Mouse (Mus musculus) CD4-positive naive resting alpha-beta T cell, adult 57 days (primary cell): ENCODE measurements around the gene Bsg. TPM values are rescaled to one million over a fixed set of nuclear protein-coding genes. Genes with fewer than 3 reads are reported as not detected.

ENCODE experiments used
- total RNA-seq: library from RNA; stranded (reverse); gene quantifications from one replicate; pipeline ENCODE4 v1.2.4, GENCODE M21; 2023

Bsg gene
- 99.5 TPM for total RNA-seq

GRCm38 (mm10) chr10:79704065-79704969 lies at the start of gene Bsg:
TSS of gene Bsg (plus strand) at chr10:79704491.

GRCm38 (mm10) chr10:79664131-79664665 lies 40.1 kb upstream of the Bsg start, which contains the start of gene Madcam1:
TSS of gene Madcam1 (plus strand) at chr10:79664559.

GRCm38 (mm10) chr10:79668771-79669575 lies 35.3 kb upstream of the Bsg start, which contains the start of gene Tpgs1:
TSS of gene Tpgs1 (plus strand) at chr10:79669369.

GRCm38 (mm10) chr10:79681591-79682245 lies 22.6 kb upstream of the Bsg start, which contains the start of gene Cdc34:
TSS of gene Cdc34 (plus strand) at chr10:79682195.

GRCm38 (mm10) chr10:79688720-79689119 lies 15.6 kb upstream of the Bsg start, which contains the start of gene Gzmm:
TSS of gene Gzmm (plus strand) at chr10:79689020.

GRCm38 (mm10) chr10:79716254-79716987 lies 12.1 kb downstream of the Bsg start, which contains the start of gene Hcn2:
TSS of gene Hcn2 (plus strand) at chr10:79716634.

GRCm38 (mm10) chr10:79745898-79746773 lies 41.8 kb downstream of the Bsg start, which contains the start of gene Polrmt:
TSS of gene Polrmt (minus strand) at chr10:79746581.

GRCm38 (mm10) chr10:79754856-79755516 lies 50.7 kb downstream of the Bsg start, which contains the start of gene Fgf22:
TSS of gene Fgf22 (plus strand) at chr10:79755076.

Other genes with a start within 250 kb of the Bsg start
- not detected for gene Vmn2r83, start 235.8 kb upstream of the Bsg start, total RNA-seq
- gene Plpp2, start 170.7 kb upstream of the Bsg start, total RNA-seq: 1.2 TPM
- 58.4 TPM for gene Mier2, start 149.3 kb upstream of the Bsg start, total RNA-seq
- not detected for gene Theg, start 117.2 kb upstream of the Bsg start, total RNA-seq
- not detected for gene C2cd4c, start 90.5 kb upstream of the Bsg start, total RNA-seq
- not detected for gene Shc2, start 66.6 kb upstream of the Bsg start, total RNA-seq
- not detected for gene Odf3l2, start 58.8 kb upstream of the Bsg start, total RNA-seq
- not detected for gene Madcam1, start 39.9 kb upstream of the Bsg start, total RNA-seq
- gene Tpgs1, start 35.1 kb upstream of the Bsg start, total RNA-seq: 22.8 TPM
- 93.4 TPM for gene Cdc34, start 22.3 kb upstream of the Bsg start, total RNA-seq
- 3.2 TPM for gene Gzmm, start 15.5 kb upstream of the Bsg start, total RNA-seq
- gene Hcn2, start 12.1 kb downstream of the Bsg start, total RNA-seq: not detected
- gene Polrmt, start 42.1 kb downstream of the Bsg start, total RNA-seq: 69.9 TPM
- not detected for gene Fgf22, start 50.6 kb downstream of the Bsg start, total RNA-seq
- gene Rnf126, start 62.5 kb downstream of the Bsg start, total RNA-seq: 71.9 TPM
- gene Fstl3, start 72.8 kb downstream of the Bsg start, total RNA-seq: 1.2 TPM
- not detected for gene Prss57, start 86.5 kb downstream of the Bsg start, total RNA-seq
- 6.7 TPM for gene Palm, start 89.1 kb downstream of the Bsg start, total RNA-seq
- not detected for gene Misp, start 116.5 kb downstream of the Bsg start, total RNA-seq
- 783 TPM for gene Ptbp1, start 149.9 kb downstream of the Bsg start, total RNA-seq
- not detected for gene Prtn3, start 170.0 kb downstream of the Bsg start, total RNA-seq
- 1.0 TPM for gene Plppr3, start 170.1 kb downstream of the Bsg start, total RNA-seq
- 0.83 TPM for gene Elane, start 181.8 kb downstream of the Bsg start, total RNA-seq
- not detected for gene Cfd, start 186.4 kb downstream of the Bsg start, total RNA-seq
- 59.4 TPM for gene Med16, start 204.4 kb downstream of the Bsg start, total RNA-seq
- not detected for gene Gm26602, start 206.4 kb downstream of the Bsg start, total RNA-seq
- gene Kiss1r, start 212.5 kb downstream of the Bsg start, total RNA-seq: 0.65 TPM
- gene R3hdm4, start 216.7 kb downstream of the Bsg start, total RNA-seq: 119 TPM
- gene Arid3a, start 222.6 kb downstream of the Bsg start, total RNA-seq: 8.4 TPM